Mouse (Mus musculus) cerebellum, adult 2 months (tissue): ENCODE data around the gene Grb14. TPM values are rescaled to one million over a fixed set of nuclear protein-coding genes. Genes with fewer than 3 reads are reported as not detected.
A peak's percentile ranks its signal among the peaks of the same experiment; 100 is the strongest.

Experiments
- DNase-seq, 2 experiments: peaks; one replicate each; pipeline ENCODE4 v3.0.0; 2021
- H3K27ac ChIP-seq: fragments of 200-500 bp; 2 replicates; pipeline ENCODE4 v1.5.1; 2012; ENCODE audit warnings: low read length, control low read depth, inconsistent platforms; ENCODE audit not compliant: insufficient read depth
- H3K27me3 ChIP-seq: fragments of 200-500 bp; 2 replicates; pipeline ENCODE4 v1.6.1; 2012; ENCODE audit warnings: inconsistent platforms, mild to moderate bottlenecking, low read length, moderate library complexity; ENCODE audit not compliant: control insufficient read depth, insufficient read depth
- H3K4me1 ChIP-seq: fragments of 200-500 bp; 2 replicates; pipeline ENCODE4 v1.6.1; 2011; ENCODE audit warnings: low read length; ENCODE audit not compliant: control insufficient read depth, insufficient read depth
- H3K4me3 ChIP-seq: fragments of 200-500 bp; replicated peaks from 2 replicates; pipeline ENCODE3; 2011; ENCODE audit warnings: mild to moderate bottlenecking, low read depth, low read length, control low read depth; ENCODE audit not compliant: insufficient read depth
- CTCF ChIP-seq: fragments of 200-500 bp; IDR thresholded peaks from 2 replicates; pipeline ENCODE4 v1.5.1; 2011; ENCODE audit warnings: low read depth, mild to moderate bottlenecking, control low read depth, low read length, moderate library complexity, borderline replicate concordance; ENCODE audit not compliant: insufficient read depth
- POLR2A ChIP-seq: fragments of 200-500 bp; IDR thresholded peaks from 2 replicates; pipeline ENCODE4 v1.6.1; 2011; ENCODE audit warnings: low read length, control low read depth, borderline replicate concordance; ENCODE audit not compliant: insufficient read depth
- WGBS: fragments of 180-500 bp; shearing (Covaris S2); methylation state at CpG from one replicate; pipeline ENCODE4 v1.1.7; 2018; 5-methylcytosine and 5-hydroxymethylcytosine counted together
- polyA plus RNA-seq: library from polyadenylated mRNA; depleted of rRNA; stranded (reverse); fragments of >200 nt; gene quantifications from 2 replicates; pipeline ENCODE4 v1.2.3, GENCODE M21; 2012

Gene Grb14
- polyA plus RNA-seq, 1 experiment = 34.6 TPM

GRCm38 (mm10) chr2:64973125-64973524 lies 51.7 kb downstream of the Grb14 start:
- no peak for DNase-seq
- TF ChIP-seq CTCF = no peak
- TF ChIP-seq POLR2A = no peak
- WGBS = 69% methylated on average over 1 of the region's 1 CpGs
- no peak overlapping the region for H3K4me3 ChIP-seq
- no peaks in the 10 kb centered on the region for H3K4me1 ChIP-seq
- H3K27me3 ChIP-seq = no peaks in the 10 kb centered on the region; the same call in 1 of the 2 replicates
- H3K27ac ChIP-seq = no peak overlapping the region

GRCm38 (mm10) chr2:64971828-64972227 lies 53.0 kb downstream of the Grb14 start:
- H3K4me3 ChIP-seq = no peak overlapping the region
- WGBS = 84% methylated on average over 5 of the region's 5 CpGs
- H3K27ac ChIP-seq = no peak overlapping the region

GRCm38 (mm10) chr2:64970992-64971391 lies 53.8 kb downstream of the Grb14 start:
- Histone ChIP-seq H3K27ac (no peak overlapping the region), H3K4me1 (peaks cover 3% of the 10 kb centered on the region), H3K4me3 (no peak overlapping the region), H3K27me3 (no peaks in the 10 kb centered on the region; the same call in 1 of the 2 replicates)
- DNase-seq = no peak
- 67% methylated on average over 8 of the region's 8 CpGs for WGBS
- TF ChIP-seq POLR2A (no peak), CTCF (no peak)

More at GRCm38 (mm10) chr2:64971828-64972227, 53.0 kb downstream of the Grb14 start:
- H3K27me3 ChIP-seq = no peaks in the 10 kb centered on the region; the same call in 1 of the 2 replicates
- H3K4me1 ChIP-seq = peaks cover 2% of the 10 kb centered on the region
- TF ChIP-seq POLR2A (no peak), CTCF (no peak)
- DNase-seq = no peak

GRCm38 (mm10) chr2:64966893-64967444 lies 57.8 kb downstream of the Grb14 start:
- 84% methylated on average over 6 of the region's 6 CpGs for WGBS
- TF ChIP-seq CTCF (no peak), POLR2A (no peak)
- Histone ChIP-seq H3K4me3 (no peak overlapping the region), H3K27me3 (no peaks in the 10 kb centered on the region), H3K4me1 (peaks cover 3% of the 10 kb centered on the region), H3K27ac (no peak overlapping the region)
- peak in 1 of 2 experiments; percentile 4 for DNase-seq

- no peak for TF ChIP-seq CTCF
- TF ChIP-seq POLR2A = no peak
- 7% methylated on average over 6 of the region's 6 CpGs for WGBS
- no peak overlapping the region for H3K4me3 ChIP-seq
- no peak overlapping the region for H3K27ac ChIP-seq
- H3K27me3 ChIP-seq = no peaks in the 10 kb centered on the region
- peaks cover 3% of the 10 kb centered on the region for H3K4me1 ChIP-seq
- peak; percentile 61 to 79 for DNase-seq
Observed at GRCm38 (mm10) chr2:64966323-64966722, 58.5 kb downstream of the Grb14 start.

GRCm38 (mm10) chr2:64965227-64965864 lies 59.4 kb downstream of the Grb14 start:
- DNase-seq = peak in 1 of 2 experiments; percentile 25
- H3K27me3 ChIP-seq = no peaks in the 10 kb centered on the region
- 17% methylated on average over 5 of the region's 5 CpGs for WGBS
- H3K4me3 ChIP-seq = no peak overlapping the region
- no peak overlapping the region for H3K27ac ChIP-seq
- H3K4me1 ChIP-seq = peaks cover 3% of the 10 kb centered on the region
- TF ChIP-seq POLR2A (no peak), CTCF (no peak)

GRCm38 (mm10) chr2:64962196-64962595 lies 62.6 kb downstream of the Grb14 start:
- Histone ChIP-seq H3K27me3 (no peaks in the 10 kb centered on the region), H3K4me3 (no peak overlapping the region), H3K4me1 (peaks cover 3% of the 10 kb centered on the region), H3K27ac (no peak overlapping the region)
- DNase-seq = no peak
- WGBS = 73% methylated on average over 4 of the region's 4 CpGs
- TF ChIP-seq CTCF (no peak), POLR2A (no peak)

- WGBS = 89% methylated on average over 3 of the region's 3 CpGs
- no peak overlapping the region for H3K27ac ChIP-seq
- TF ChIP-seq POLR2A = no peak
- no peak for TF ChIP-seq CTCF
- no peak overlapping the region for H3K4me3 ChIP-seq
- no peak for DNase-seq
- H3K27me3 ChIP-seq = no peaks in the 10 kb centered on the region
- H3K4me1 ChIP-seq = no peaks in the 10 kb centered on the region
Observed at GRCm38 (mm10) chr2:64961381-64961780, 63.4 kb downstream of the Grb14 start.
